Mouse (Mus musculus) small intestine, adult 2 months (tissue): ENCODE results near the gene Col2a1. TPM values are rescaled to one million over a fixed set of nuclear protein-coding genes. Genes with fewer than 3 reads are reported as not detected.

ENCODE experiments used
- H3K27ac ChIP-seq: fragments of 200-500 bp; 2 replicates; pipeline ENCODE4 v1.5.1; 2012; ENCODE audit warnings: low read depth, low read length, control low read depth, inconsistent platforms; ENCODE audit not compliant: insufficient read depth
- H3K27me3 ChIP-seq: fragments of 200-500 bp; 2 replicates; pipeline ENCODE4 v1.6.1; 2012; ENCODE audit warnings: mild to moderate bottlenecking, moderate library complexity, low read length, inconsistent platforms; ENCODE audit not compliant: control insufficient read depth, insufficient read depth
- H3K36me3 ChIP-seq: fragments of 200-500 bp; 2 replicates; pipeline ENCODE4 v1.6.1; 2012; ENCODE audit warnings: mild to moderate bottlenecking, low read length, control low read depth, inconsistent platforms; ENCODE audit not compliant: control insufficient read depth, insufficient read depth
- H3K4me1 ChIP-seq: fragments of 200-500 bp; 2 replicates; pipeline ENCODE4 v1.6.1; 2012; ENCODE audit warnings: low read length, inconsistent platforms, mixed read lengths; ENCODE audit not compliant: control insufficient read depth, insufficient read depth, insufficient read length
- H3K4me3 ChIP-seq: fragments of 200-500 bp; 2 replicates; pipeline ENCODE4 v1.5.1; 2012; ENCODE audit warnings: low read depth, mild to moderate bottlenecking, control low read depth, inconsistent platforms, low read length, moderate library complexity
- CTCF ChIP-seq: fragments of 200-500 bp; IDR thresholded peaks from 2 replicates; pipeline ENCODE4 v1.5.1; 2012; ENCODE audit warnings: low read depth, mild to moderate bottlenecking, control low read depth, inconsistent platforms, low read length, moderate library complexity, mixed read lengths; ENCODE audit not compliant: insufficient replicate concordance, insufficient read length; ENCODE audit errors: extremely low read depth
- POLR2A ChIP-seq: fragments of 200-500 bp; IDR thresholded peaks from 2 replicates; pipeline ENCODE4 v1.6.1; 2012; ENCODE audit warnings: low read depth, mild to moderate bottlenecking, control low read depth, inconsistent platforms, low read length, moderate library complexity
- WGBS: fragments of 180-500 bp; shearing (Covaris S2); methylation state at CpG from one replicate; pipeline ENCODE4 v1.1.7; 2018; 5-methylcytosine and 5-hydroxymethylcytosine counted together
- polyA plus RNA-seq: library from polyadenylated mRNA; depleted of rRNA; stranded (reverse); fragments of >200 nt; gene quantifications from 2 replicates; pipeline ENCODE4 v1.2.3, GENCODE M21; 2012; rRNA removed

The Col2a1 gene
- polyA plus RNA-seq = 0.03 TPM in 1 of 2 replicates, not detected in the other

- Histone ChIP-seq H3K4me1 (peaks cover 17% of the 10 kb centered on the region), H3K27ac (no peak within 1 kb of the TSS), H3K4me3 (no peak within 1 kb of the TSS), H3K27me3 (peaks cover 70% of the 10 kb centered on the region), H3K36me3 (no peaks in the 10 kb centered on the region)
- WGBS = 3% methylated on average over 58 of the region's 59 CpGs
- no peak for TF ChIP-seq POLR2A
- no peak for TF ChIP-seq CTCF
These were observed at the start of gene Col2a1 for GRCm38 (mm10) chr15:98003822-98004739. Gene Col2a1, minus strand, starts transcription at chr15:98004695.

DNA sequence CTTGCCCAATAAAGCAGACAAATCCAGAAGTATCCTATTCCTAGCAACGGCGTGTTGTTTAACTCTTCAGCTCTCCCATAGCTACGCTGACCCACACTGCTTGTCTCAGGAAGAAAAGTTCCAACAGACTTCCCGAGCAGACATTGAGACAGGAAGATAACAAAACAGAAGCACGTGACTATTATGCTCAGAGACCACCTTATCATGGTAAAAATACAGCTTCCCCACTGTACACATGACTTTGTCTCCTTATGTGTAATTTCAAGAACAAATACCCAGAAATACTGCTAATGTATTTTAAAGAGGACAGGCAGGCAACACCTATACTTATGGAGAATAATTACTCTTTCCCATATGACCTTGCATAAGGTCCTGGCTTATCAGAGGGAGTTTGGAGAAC lies 47.2 kb upstream of the Col2a1 start:
- WGBS = 91% methylated on average over 5 of the region's 5 CpGs

GRCm38 (mm10) chr15:98048918-98049700 lies 44.6 kb upstream of the Col2a1 start:
- TF ChIP-seq CTCF (no peak), POLR2A (no peak)
- no peak overlapping the region for H3K27ac ChIP-seq
- no peaks in the 10 kb centered on the region for H3K27me3 ChIP-seq
- 92% methylated on average over 13 of the region's 13 CpGs for WGBS
- H3K4me3 ChIP-seq = no peak overlapping the region
- H3K36me3 ChIP-seq = peaks cover 60% of the 10 kb centered on the region
- H3K4me1 ChIP-seq = no peaks in the 10 kb centered on the region

More for the DNA sequence above, 47.2 kb upstream of the Col2a1 start:
- no peak for TF ChIP-seq CTCF
- TF ChIP-seq POLR2A = no peak
- H3K27ac ChIP-seq = no peak overlapping the region
- H3K27me3 ChIP-seq = no peaks in the 10 kb centered on the region
- H3K4me1 ChIP-seq = no peaks in the 10 kb centered on the region
- H3K4me3 ChIP-seq = no peak overlapping the region
- peaks cover 51% of the 10 kb centered on the region for H3K36me3 ChIP-seq

DNA sequence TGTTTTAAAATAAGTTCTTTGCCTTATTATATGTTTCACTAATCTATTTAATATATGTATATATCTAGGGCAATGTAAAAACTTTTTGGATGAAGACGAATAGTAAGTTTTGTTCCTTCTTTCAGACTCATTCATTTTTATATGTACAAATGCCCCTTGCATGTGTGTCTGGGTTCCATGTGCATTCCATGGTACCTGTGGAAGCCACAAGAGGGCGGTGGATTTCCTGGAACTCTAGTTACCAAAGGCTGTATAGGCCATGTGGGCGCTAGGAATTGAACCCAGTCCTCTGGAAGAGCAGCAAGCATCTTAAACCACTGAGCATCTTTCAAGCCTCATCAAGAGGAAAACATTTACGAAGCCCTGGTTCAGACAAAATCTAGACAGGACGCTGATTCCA lies 39.9 kb upstream of the Col2a1 start:
- no peaks in the 10 kb centered on the region for H3K27me3 ChIP-seq
- H3K36me3 ChIP-seq = peaks cover 74% of the 10 kb centered on the region
- no peak overlapping the region for H3K27ac ChIP-seq
- no peak overlapping the region for H3K4me3 ChIP-seq
- TF ChIP-seq POLR2A (no peak), CTCF (no peak)
- H3K4me1 ChIP-seq = no peaks in the 10 kb centered on the region
- WGBS = 94% methylated on average over 5 of the region's 5 CpGs

- TF ChIP-seq CTCF (no peak), POLR2A (no peak)
- peaks cover 76% of the 10 kb centered on the region for H3K36me3 ChIP-seq
These were observed 39.5 kb upstream of the Col2a1 start for GRCm38 (mm10) chr15:98043967-98044366.

DNA sequence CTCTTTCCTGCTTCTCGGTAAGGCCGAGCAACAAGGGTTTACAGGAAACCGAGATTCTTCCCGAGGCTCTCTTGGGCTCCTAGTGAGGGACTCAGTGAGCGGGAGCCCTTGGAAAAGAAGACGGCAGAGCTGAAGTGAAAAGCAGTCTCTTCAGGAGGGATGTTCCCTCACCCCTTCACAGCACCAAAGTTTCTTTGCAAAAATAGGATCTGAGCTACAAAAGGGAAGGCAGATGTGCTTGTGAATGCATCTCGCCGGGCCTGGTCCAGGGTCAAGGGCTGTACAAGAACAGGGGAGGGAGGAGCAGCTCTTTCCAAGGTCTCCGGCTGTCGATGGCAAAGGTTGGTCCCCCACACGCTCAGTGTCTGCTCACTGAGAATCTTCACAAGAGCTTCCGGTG lies 38.0 kb upstream of the Col2a1 start:
- H3K27ac ChIP-seq = no peak overlapping the region
- H3K4me1 ChIP-seq = no peaks in the 10 kb centered on the region
- WGBS = 89% methylated on average over 12 of the region's 12 CpGs
- no peak overlapping the region for H3K4me3 ChIP-seq
- no peaks in the 10 kb centered on the region for H3K27me3 ChIP-seq
- TF ChIP-seq POLR2A (no peak), CTCF (no peak)
- peaks cover 74% of the 10 kb centered on the region for H3K36me3 ChIP-seq

More at GRCm38 (mm10) chr15:98043967-98044366, 39.5 kb upstream of the Col2a1 start:
- Histone ChIP-seq H3K4me3 (no peak overlapping the region), H3K4me1 (no peaks in the 10 kb centered on the region), H3K27me3 (no peaks in the 10 kb centered on the region), H3K27ac (no peak overlapping the region)
- 95% methylated on average over 6 of the region's 6 CpGs for WGBS

- Histone ChIP-seq H3K36me3 (peaks cover 57% of the 10 kb centered on the region), H3K27me3 (no peaks in the 10 kb centered on the region), H3K4me1 (no peaks in the 10 kb centered on the region), H3K4me3 (no peak overlapping the region), H3K27ac (no peak overlapping the region)
- TF ChIP-seq POLR2A (no peak), CTCF (no peak)
- WGBS = 92% methylated on average over 10 of the region's 10 CpGs
These were observed 35.2 kb upstream of the Col2a1 start for GRCm38 (mm10) chr15:98039682-98040081.
